Mouse (Mus musculus) brown adipose tissue, adult 24 weeks (tissue): ENCODE results near the gene Edem3. TPM values are rescaled to one million over a fixed set of nuclear protein-coding genes. Genes with fewer than 3 reads are reported as not detected.
"Not testable (repeated sequence)": the region's sequence is repeated elsewhere in the genome, so short reads cannot be mapped to it uniquely, and the experiment has no call there.

ENCODE experiments used
- H3K27ac ChIP-seq: fragments of 200-500 bp; replicated peaks from 2 replicates; pipeline ENCODE4 v1.5.1; 2012; ENCODE audit warnings: low read depth, mild to moderate bottlenecking, low read length
- H3K4me1 ChIP-seq: fragments of 200-500 bp; 2 replicates; pipeline ENCODE4 v1.6.1; 2012; ENCODE audit warnings: low read length, mixed read lengths; ENCODE audit not compliant: control insufficient read depth, insufficient read depth, insufficient read length
- H3K4me3 ChIP-seq: fragments of 200-500 bp; 2 replicates; pipeline ENCODE4 v1.5.1; 2012; ENCODE audit warnings: low read depth, mild to moderate bottlenecking, low read length, moderate library complexity; ENCODE audit not compliant: insufficient read depth
- polyA plus RNA-seq: library from polyadenylated mRNA; stranded (reverse); fragments of >200 nt; gene quantifications from 2 replicates; pipeline ENCODE4 v1.2.4, GENCODE M21; 2012; ENCODE audit not compliant: missing spikeins, insufficient read depth, insufficient read length

Gene Edem3
- polyA plus RNA-seq, 1 experiment: 11.2 TPM

DNA sequence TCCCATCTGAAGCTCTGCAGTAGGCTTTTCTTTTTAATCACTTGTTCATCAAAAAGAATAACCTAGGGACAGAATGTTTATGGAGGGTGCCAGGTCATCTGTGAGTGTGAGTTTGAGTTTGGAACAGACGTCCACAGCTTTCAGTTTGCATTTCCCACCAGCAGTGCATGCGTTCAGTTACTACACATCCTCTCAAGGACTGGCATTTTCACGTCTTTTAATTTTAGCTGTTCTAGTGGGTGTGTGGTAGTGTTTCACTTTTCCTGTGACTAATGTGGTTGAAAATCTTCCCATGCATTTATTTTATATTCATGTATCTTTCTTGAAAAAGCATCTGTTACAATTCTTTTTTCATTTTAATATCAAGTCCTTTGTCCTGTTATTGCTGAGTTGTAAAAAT, 9.1 kb downstream of the Edem3 start:
- Histone ChIP-seq H3K4me1 (no peaks in the 10 kb centered on the region), H3K27ac (no peak overlapping the region), H3K4me3 (no peak overlapping the region)

GRCm38 (mm10) chr1:151766166-151766565, 11.0 kb downstream of the Edem3 start:
- no peak overlapping the region for H3K27ac ChIP-seq
- no peak overlapping the region for H3K4me3 ChIP-seq
- no peaks in the 10 kb centered on the region for H3K4me1 ChIP-seq

- no peak overlapping the region for H3K27ac ChIP-seq
- no peak overlapping the region for H3K4me3 ChIP-seq
- no peaks in the 10 kb centered on the region for H3K4me1 ChIP-seq
Measured at GRCm38 (mm10) chr1:151766976-151767654, 11.9 kb downstream of the Edem3 start.

- Histone ChIP-seq H3K4me1 (no peaks in the 10 kb centered on the region), H3K27ac (no peak overlapping the region), H3K4me3 (no peak overlapping the region)
Measured at GRCm38 (mm10) chr1:151769200-151769913, 14.2 kb downstream of the Edem3 start.

DNA sequence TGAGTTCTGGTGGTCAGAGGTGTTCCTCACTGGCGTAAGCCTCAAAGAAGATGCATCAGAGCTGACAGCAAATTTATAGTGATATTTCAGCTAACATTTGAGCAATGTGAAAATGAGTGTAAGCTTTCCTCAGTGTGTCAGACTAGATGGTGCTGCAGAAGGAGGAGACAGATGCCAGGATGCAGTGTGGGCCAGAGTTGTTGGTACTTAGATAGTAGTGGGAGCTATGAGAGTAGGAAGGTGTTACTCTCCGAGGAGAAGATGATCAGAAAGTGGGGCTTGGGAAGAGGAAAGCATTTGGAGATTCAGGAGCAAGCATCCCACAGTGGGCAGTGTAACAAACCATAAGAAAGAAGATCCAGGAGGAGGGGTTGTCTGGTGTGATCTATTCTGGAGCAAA, 22.4 kb downstream of the Edem3 start:
- H3K4me3 ChIP-seq: no peak overlapping the region
- H3K27ac ChIP-seq: no peak overlapping the region
- H3K4me1 ChIP-seq: no peaks in the 10 kb centered on the region

- no peak overlapping the region for H3K27ac ChIP-seq
- H3K4me1 ChIP-seq: no peaks in the 10 kb centered on the region
- no peak overlapping the region for H3K4me3 ChIP-seq
Measured at GRCm38 (mm10) chr1:151778592-151778991, 23.4 kb downstream of the Edem3 start.

GRCm38 (mm10) chr1:151779306-151779705, 24.1 kb downstream of the Edem3 start:
- Histone ChIP-seq H3K4me3 (no peak overlapping the region), H3K27ac (no peak overlapping the region), H3K4me1 (no peaks in the 10 kb centered on the region)

GRCm38 (mm10) chr1:151781447-151781846, 26.3 kb downstream of the Edem3 start:
- Histone ChIP-seq H3K4me1 (no peaks in the 10 kb centered on the region), H3K27ac (no peak overlapping the region), H3K4me3 (no peak overlapping the region)

DNA sequence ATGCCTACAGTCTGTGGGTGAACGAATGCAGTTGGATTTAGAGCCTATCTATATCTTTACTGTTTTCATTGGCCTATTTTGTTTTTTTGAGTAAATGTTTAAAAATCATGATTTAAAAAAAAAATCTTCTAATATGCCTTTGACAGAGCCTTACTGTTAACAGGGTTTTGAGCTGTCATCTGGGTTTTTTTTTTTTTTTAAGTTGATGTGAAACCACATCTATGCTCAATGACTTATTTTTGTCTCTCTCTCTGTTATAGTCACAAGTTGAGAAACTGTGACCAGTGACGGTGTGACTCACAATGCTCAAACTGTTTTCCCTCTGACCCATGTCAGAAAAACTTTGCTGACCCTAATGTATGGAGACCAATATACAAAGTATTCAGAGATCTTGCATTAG, 28.2 kb downstream of the Edem3 start:
- no peak overlapping the region for H3K4me3 ChIP-seq
- H3K27ac ChIP-seq: no peak overlapping the region
- no peaks in the 10 kb centered on the region for H3K4me1 ChIP-seq

DNA sequence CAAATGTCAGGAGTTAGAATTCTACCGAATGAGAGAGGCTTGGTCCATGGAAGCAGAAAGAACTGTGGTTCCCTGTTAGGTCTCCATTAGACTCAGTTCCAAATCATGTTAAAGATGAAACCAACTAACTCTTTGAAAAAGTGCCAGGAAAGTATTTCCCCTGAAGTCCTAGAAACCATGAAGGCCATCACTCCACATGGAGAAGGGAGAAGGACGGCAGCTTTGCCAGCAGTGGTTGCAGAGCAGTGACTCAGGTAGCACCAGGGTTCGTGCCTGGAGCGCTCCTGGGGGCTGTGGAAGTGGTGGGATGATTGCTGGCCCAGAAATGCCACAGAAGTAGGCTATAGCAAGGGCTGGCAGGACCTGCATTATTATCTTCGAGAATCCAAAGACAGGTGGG, 31.2 kb downstream of the Edem3 start:
- Histone ChIP-seq H3K4me1 (no peaks in the 10 kb centered on the region), H3K27ac (no peak overlapping the region)

DNA sequence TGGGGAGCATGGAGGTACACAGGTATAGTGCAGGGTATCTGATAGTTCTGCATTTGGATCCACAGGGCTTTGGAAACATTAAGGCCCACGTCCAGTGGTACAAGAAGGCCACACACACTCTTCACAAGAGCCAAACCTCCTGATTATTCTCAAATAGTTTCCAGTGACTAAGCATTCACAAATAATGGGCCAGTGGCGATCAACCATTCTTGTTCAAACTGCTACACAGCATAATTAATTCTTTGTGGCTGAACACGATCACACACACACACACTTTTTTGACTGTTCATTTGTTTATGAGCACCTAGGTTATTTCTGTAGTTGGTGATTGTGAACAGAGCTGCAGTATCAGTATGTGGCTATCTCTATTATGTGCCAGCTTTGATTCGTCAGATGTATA, 34.0 kb downstream of the Edem3 start:
- H3K4me1 ChIP-seq: no peaks in the 10 kb centered on the region
- H3K27ac ChIP-seq: no peak overlapping the region
- H3K4me3 ChIP-seq: no peak overlapping the region

More for the DNA sequence above, 31.2 kb downstream of the Edem3 start:
- no peak overlapping the region for H3K4me3 ChIP-seq

- H3K27ac ChIP-seq, H3K4me1 ChIP-seq, H3K4me3 ChIP-seq: not testable (repeated sequence)
Measured at GRCm38 (mm10) chr1:151792076-151792475, 36.9 kb downstream of the Edem3 start.

- not testable (repeated sequence) for H3K27ac ChIP-seq, H3K4me1 ChIP-seq, H3K4me3 ChIP-seq
Measured at GRCm38 (mm10) chr1:151802795-151803194, 47.6 kb downstream of the Edem3 start.

DNA sequence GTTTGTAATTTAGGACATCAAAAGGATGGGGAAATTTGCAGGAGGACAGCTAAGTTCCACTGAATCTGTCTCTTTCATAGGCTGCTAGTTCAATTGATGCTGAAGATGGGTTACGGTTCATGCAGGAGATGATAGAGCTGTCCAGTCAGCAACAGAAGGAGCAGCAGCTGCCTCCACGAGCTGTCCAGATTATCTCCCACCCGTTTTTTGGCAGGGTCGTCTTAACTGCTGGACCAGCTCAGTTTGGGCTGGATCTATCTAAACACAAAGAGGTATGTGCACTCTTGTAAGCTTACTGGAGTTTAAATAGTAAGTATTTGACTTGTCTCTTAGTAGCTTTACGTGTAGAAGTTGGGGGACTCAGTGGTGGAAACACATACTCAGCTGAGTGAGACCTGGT, 52.1 kb downstream of the Edem3 start:
- no peak overlapping the region for H3K4me3 ChIP-seq
- no peak overlapping the region for H3K27ac ChIP-seq
- H3K4me1 ChIP-seq: no peaks in the 10 kb centered on the region

DNA sequence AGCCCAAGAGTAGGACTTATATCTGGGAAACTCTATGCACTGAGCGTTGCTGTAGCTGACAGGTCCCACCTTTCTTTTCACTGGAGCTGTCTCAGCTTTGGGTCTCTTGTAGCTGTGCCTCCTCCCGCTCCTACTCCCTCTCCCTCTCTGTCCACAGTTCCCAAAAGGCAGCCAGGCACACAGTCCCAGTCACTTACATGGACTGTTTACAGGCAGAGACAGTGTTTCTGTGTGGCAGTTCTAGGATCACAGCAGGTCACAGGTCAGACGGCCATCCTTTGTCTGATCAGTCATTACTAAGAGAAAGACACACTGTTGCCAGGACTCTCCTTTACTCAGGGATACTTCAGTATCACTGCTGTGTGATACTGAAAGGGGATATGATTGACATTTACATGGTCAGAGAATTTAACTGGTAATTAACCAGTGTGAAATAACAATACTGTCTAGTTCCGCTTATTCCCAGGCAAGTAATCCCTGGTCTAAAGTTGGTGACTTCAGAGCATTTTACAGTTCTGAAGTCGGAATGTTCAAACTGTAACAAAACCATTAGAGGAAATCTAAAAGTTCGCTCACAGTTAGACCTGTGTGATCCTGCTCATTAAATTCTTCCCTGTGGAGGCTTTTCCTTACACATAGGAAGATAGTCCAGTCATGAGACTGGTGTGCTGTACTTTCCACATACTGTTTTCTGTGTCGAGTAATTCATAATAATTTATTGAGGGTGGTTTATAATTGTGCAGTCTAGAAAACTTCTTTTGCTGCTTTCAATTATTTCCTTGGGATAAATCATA, 55.7 kb downstream of the Edem3 start:
- no peak overlapping the region for H3K27ac ChIP-seq

More for the DNA sequence above, 55.7 kb downstream of the Edem3 start:
- H3K4me3 ChIP-seq: no peak overlapping the region
- H3K4me1 ChIP-seq: no peaks in the 10 kb centered on the region
